Mouse (Mus musculus) spleen, adult 2 months (tissue): ENCODE measurements at regions not wholly inside any gene's neighbourhood (a gene's known extent, or its start where the extent isn't known, plus 50 kb on each side); places are given as distances from the start of the nearest gene placed in this dataset.

Experiments used
- DNase-seq, 2 experiments: peaks; one replicate each; pipeline versions ENCODE4 v3.0.0 to v3.0.0-alpha.2; 2012 to 2021; ENCODE audit warnings: low spot score in 2 of 2, low read depth in 1 of 2
- H3K27ac ChIP-seq: fragments of 200-500 bp; 2 replicates; pipeline ENCODE4 v1.5.1; 2012; ENCODE audit warnings: low read length, inconsistent platforms; ENCODE audit not compliant: insufficient read depth
- H3K27me3 ChIP-seq: fragments of 200-500 bp; 2 replicates; pipeline ENCODE4 v1.6.1; 2012; ENCODE audit warnings: mild to moderate bottlenecking, moderate library complexity, low read length, inconsistent platforms; ENCODE audit not compliant: control insufficient read depth, insufficient read depth
- H3K36me3 ChIP-seq: fragments of 200-500 bp; 2 replicates; pipeline ENCODE4 v1.6.1; 2012; ENCODE audit warnings: mild to moderate bottlenecking, low read length, inconsistent platforms; ENCODE audit not compliant: control insufficient read depth, insufficient read depth
- H3K4me1 ChIP-seq: fragments of 200-500 bp; 2 replicates; pipeline ENCODE4 v1.6.1; 2011; ENCODE audit warnings: inconsistent platforms; ENCODE audit not compliant: control insufficient read depth, insufficient read depth, insufficient read length
- H3K4me3 ChIP-seq: fragments of 200-500 bp; 2 replicates; pipeline ENCODE4 v1.5.1; 2011; ENCODE audit warnings: mild to moderate bottlenecking, inconsistent platforms; ENCODE audit not compliant: insufficient read depth, insufficient read length; ENCODE audit errors: extremely low read depth
- CTCF ChIP-seq: fragments of 200-500 bp; IDR thresholded peaks from 2 replicates; pipeline ENCODE4 v1.5.1; 2011; ENCODE audit warnings: mild to moderate bottlenecking, inconsistent platforms; ENCODE audit not compliant: insufficient read depth, insufficient read length, insufficient replicate concordance; ENCODE audit errors: extremely low read depth
- POLR2A ChIP-seq: fragments of 200-500 bp; IDR thresholded peaks from 2 replicates; pipeline ENCODE4 v1.6.1; 2011; ENCODE audit warnings: low read depth, low read length, inconsistent platforms
- WGBS: fragments of 180-500 bp; shearing (Covaris S2); methylation state at CpG from one replicate; pipeline ENCODE4 v1.1.7; 2018; 5-methylcytosine and 5-hydroxymethylcytosine counted together

GRCm38 (mm10) chr7:71746118-71746897 is 395.0 kb upstream of the Gm10295 start:
- H3K27me3 ChIP-seq: no peaks in the 10 kb centered on the region
- no peak for TF ChIP-seq POLR2A
- TF ChIP-seq CTCF: no peak
- no peak for DNase-seq
- 77% methylated on average over 7 of the region's 7 CpGs for WGBS
- H3K4me3 ChIP-seq: no peak overlapping the region
- no peaks in the 10 kb centered on the region for H3K4me1 ChIP-seq
- no peaks in the 10 kb centered on the region for H3K36me3 ChIP-seq
- H3K27ac ChIP-seq: no peak overlapping the region

- H3K36me3 ChIP-seq: no peaks in the 10 kb centered on the region
- DNase-seq: no peak
- no peaks in the 10 kb centered on the region for H3K4me1 ChIP-seq
- no peak overlapping the region for H3K4me3 ChIP-seq
- TF ChIP-seq CTCF (no peak), POLR2A (no peak)
- H3K27me3 ChIP-seq: no peaks in the 10 kb centered on the region
- no peak overlapping the region for H3K27ac ChIP-seq
Observed at GRCm38 (mm10) chr7:71728509-71728908, 377.2 kb upstream of the Gm10295 start.

GRCm38 (mm10) chr7:71708209-71708608 is 356.9 kb upstream of the Gm10295 start:
- Histone ChIP-seq H3K27me3 (no peaks in the 10 kb centered on the region), H3K4me3 (no peak overlapping the region), H3K4me1 (no peaks in the 10 kb centered on the region), H3K27ac (no peak overlapping the region), H3K36me3 (no peaks in the 10 kb centered on the region)
- DNase-seq: no peak
- TF ChIP-seq CTCF (no peak), POLR2A (no peak)
- 26% methylated on average over 4 of the region's 4 CpGs for WGBS

- no peaks in the 10 kb centered on the region for H3K4me1 ChIP-seq
- H3K4me3 ChIP-seq: no peak overlapping the region
- no peaks in the 10 kb centered on the region for H3K36me3 ChIP-seq
- H3K27me3 ChIP-seq: no peaks in the 10 kb centered on the region
- WGBS: 56% methylated on average over 3 of the region's 3 CpGs
- no peak overlapping the region for H3K27ac ChIP-seq
- no peak for TF ChIP-seq POLR2A
- no peak for TF ChIP-seq CTCF
- DNase-seq: no peak
Observed at GRCm38 (mm10) chr7:71706201-71706600, 354.9 kb upstream of the Gm10295 start.

GRCm38 (mm10) chr7:71705426-71706050 is 354.3 kb upstream of the Gm10295 start:
- Histone ChIP-seq H3K4me1 (no peaks in the 10 kb centered on the region), H3K27me3 (no peaks in the 10 kb centered on the region), H3K27ac (0 out of 2 replicates have a peak overlapping the region, but pooled peaks have one; percentile 27), H3K4me3 (no peak overlapping the region), H3K36me3 (no peaks in the 10 kb centered on the region)
- TF ChIP-seq CTCF (no peak), POLR2A (no peak)
- DNase-seq: peak in 1 of 2 experiments; percentile 3
- 3% methylated on average over 56 of the region's 59 CpGs for WGBS

GRCm38 (mm10) chr7:71704661-71705240 is 353.5 kb upstream of the Gm10295 start:
- 39% methylated on average over 4 of the region's 4 CpGs for WGBS
- no peak for TF ChIP-seq CTCF
- no peak for TF ChIP-seq POLR2A
- Histone ChIP-seq H3K27ac (no peak overlapping the region), H3K27me3 (no peaks in the 10 kb centered on the region), H3K36me3 (no peaks in the 10 kb centered on the region), H3K4me3 (no peak overlapping the region), H3K4me1 (no peaks in the 10 kb centered on the region)
- DNase-seq: no peak
